Mouse (Mus musculus) adrenal gland, adult (tissue): ENCODE measurements around the gene Crb1.

Experiments used
- DNase-seq, 2 experiments: peaks; one replicate each; pipeline ENCODE4 v3.0.0; 2022 to 2023; ENCODE audit warnings: low spot score in 1 of 2; ENCODE audit not compliant: inconsistent age in 2 of 2

The Crb1 gene

GRCm38 (mm10) chr1:139336997-139337396 lies 39.9 kb downstream of the Crb1 start:
- no peak for DNase-seq

GRCm38 (mm10) chr1:139328811-139329210 lies 48.1 kb downstream of the Crb1 start:
- DNase-seq = no peak

- no peak for DNase-seq
Observed at GRCm38 (mm10) chr1:139328286-139328685, 48.6 kb downstream of the Crb1 start.

GRCm38 (mm10) chr1:139325378-139325777 lies 51.5 kb downstream of the Crb1 start:
- no peak for DNase-seq

- DNase-seq = peak in 1 of 2 experiments; percentile 21
Observed at GRCm38 (mm10) chr1:139319798-139320197, 57.1 kb downstream of the Crb1 start.

- DNase-seq = no peak
Observed at GRCm38 (mm10) chr1:139314297-139314874, 62.5 kb downstream of the Crb1 start.

- DNase-seq = no peak
Observed at GRCm38 (mm10) chr1:139308915-139309314, 68.0 kb downstream of the Crb1 start.

- peak in 1 of 2 experiments; percentile 31 for DNase-seq
Observed at GRCm38 (mm10) chr1:139302519-139302918, 74.4 kb downstream of the Crb1 start.

GRCm38 (mm10) chr1:139301830-139302229 lies 75.1 kb downstream of the Crb1 start:
- DNase-seq = peak in 1 of 2 experiments; percentile 66

GRCm38 (mm10) chr1:139292023-139292422 lies 84.9 kb downstream of the Crb1 start:
- DNase-seq = peak in 1 of 2 experiments; percentile 57

GRCm38 (mm10) chr1:139291593-139291992 lies 85.3 kb downstream of the Crb1 start:
- DNase-seq = no peak

GRCm38 (mm10) chr1:139276619-139277320 lies 100.1 kb downstream of the Crb1 start:
- DNase-seq = no peak

- peak; percentile 9 to 76 for DNase-seq
Observed at GRCm38 (mm10) chr1:139267844-139268243, 109.1 kb downstream of the Crb1 start.

- DNase-seq = no peak
Observed at GRCm38 (mm10) chr1:139264245-139264644, 112.7 kb downstream of the Crb1 start.

GRCm38 (mm10) chr1:139263158-139263557 lies 113.7 kb downstream of the Crb1 start:
- no peak for DNase-seq

GRCm38 (mm10) chr1:139255581-139255980 lies 121.3 kb downstream of the Crb1 start:
- DNase-seq = no peak

- no peak for DNase-seq
Observed at GRCm38 (mm10) chr1:139252041-139252440, 124.9 kb downstream of the Crb1 start.

GRCm38 (mm10) chr1:139249159-139249558 lies 127.7 kb downstream of the Crb1 start:
- no peak for DNase-seq

GRCm38 (mm10) chr1:139246723-139247380 lies 130.0 kb downstream of the Crb1 start:
- DNase-seq = no peak

- DNase-seq = no peak
Observed at GRCm38 (mm10) chr1:139236794-139237193, 140.1 kb downstream of the Crb1 start.

- DNase-seq = no peak
Observed at GRCm38 (mm10) chr1:139234611-139235568, 142.0 kb downstream of the Crb1 start.
